Mouse (Mus musculus) MEL (cell line): Measurements from ENCODE around the gene Stra6. TPM values are rescaled to one million over a fixed set of nuclear protein-coding genes. Genes with fewer than 3 reads are reported as not detected.

Source experiments
- DNase-seq: peaks from one replicate; pipeline ENCODE4 v3.0.0; 2011; ENCODE audit warnings: low read depth, low spot score
- H3K27ac ChIP-seq: 2 replicates; pipeline ENCODE4 v1.5.1; 2012; ENCODE audit warnings: low read depth, mild to moderate bottlenecking, control low read depth, low read length, moderate library complexity; ENCODE audit not compliant: control insufficient read depth
- H3K27me3 ChIP-seq, 2 experiments: fragments of 150-350 bp in 1 of 2; sonication (generic) in 1 of 2; 2 replicates each; pipeline ENCODE4 v1.6.1; 2012; ENCODE audit warnings: low read length in 2 of 2, mild to moderate bottlenecking in 2 of 2, improper control_type of control experiment in 1 of 2, moderate library complexity in 1 of 2; ENCODE audit not compliant: insufficient read depth in 2 of 2, control insufficient read depth in 1 of 2
- H3K36me3 ChIP-seq, 2 experiments: 2 replicates each; pipeline ENCODE4 v1.6.1; 2012 to 2014; ENCODE audit warnings: low read length in 2 of 2, improper control_type of control experiment in 1 of 2, inconsistent platforms in 1 of 2, mild to moderate bottlenecking in 1 of 2; ENCODE audit not compliant: insufficient read depth in 2 of 2, control insufficient read depth in 1 of 2
- H3K4me1 ChIP-seq, 2 experiments: fragments of 150-350 bp in 1 of 2; sonication (generic) in 1 of 2; 2 replicates each; pipeline ENCODE4 v1.6.1; 2012; ENCODE audit warnings: low read length in 2 of 2, improper control_type of control experiment in 1 of 2, mild to moderate bottlenecking in 1 of 2; ENCODE audit not compliant: insufficient read depth in 2 of 2, control insufficient read depth in 1 of 2
- H3K4me3 ChIP-seq, 2 experiments: fragments of 150-350 bp in 1 of 2; sonication (generic) in 1 of 2; 2 replicates each; pipeline ENCODE4 v1.5.1; 2012; ENCODE audit warnings: low read depth in 2 of 2, low read length in 2 of 2, mild to moderate bottlenecking in 2 of 2, moderate library complexity in 2 of 2, control low read depth in 1 of 2, improper control_type of control experiment in 1 of 2; ENCODE audit not compliant: control insufficient read depth in 1 of 2, insufficient read depth in 1 of 2
- H3K79me2 ChIP-seq: 2 replicates; pipeline ENCODE4 v1.6.1; 2012; ENCODE audit warnings: mild to moderate bottlenecking, low read length, moderate library complexity; ENCODE audit not compliant: control insufficient read depth, poor library complexity, insufficient read depth
- H3K9ac ChIP-seq: 2 replicates; pipeline ENCODE4 v1.6.1; 2012; ENCODE audit warnings: low read depth, mild to moderate bottlenecking, control low read depth, low read length, moderate library complexity; ENCODE audit not compliant: control insufficient read depth, poor library complexity, severe bottlenecking
- H3K9me3 ChIP-seq: fragments of 150-350 bp; sonication (generic); replicated peaks from 2 replicates; pipeline ENCODE4 v1.6.1; 2012; ENCODE audit warnings: mild to moderate bottlenecking, low read length, improper control_type of control experiment, moderate library complexity; ENCODE audit not compliant: insufficient read depth
- BHLHE40 ChIP-seq: IDR thresholded peaks from 2 replicates; pipeline ENCODE4 v1.6.1; 2012; ENCODE audit warnings: low read depth, mild to moderate bottlenecking, inconsistent platforms, low read length, improper control_type of control experiment, borderline replicate concordance
- ELF1 ChIP-seq: IDR thresholded peaks from 2 replicates; pipeline ENCODE4 v1.6.1; 2014; ENCODE audit warnings: low read depth, mild to moderate bottlenecking, inconsistent platforms, low read length, improper control_type of control experiment, moderate library complexity
- EP300 ChIP-seq, 2 experiments: IDR thresholded peaks; 2 replicates each; pipeline ENCODE4 v1.6.1; 2011; ENCODE audit warnings: improper control_type of control experiment in 2 of 2, low read length in 2 of 2, low read depth in 1 of 2, mild to moderate bottlenecking in 1 of 2
- ETS1 ChIP-seq: IDR thresholded peaks from 2 replicates; pipeline ENCODE4 v1.6.1; 2012; ENCODE audit warnings: low read depth, mild to moderate bottlenecking, inconsistent platforms, low read length, improper control_type of control experiment, moderate library complexity
- HCFC1 ChIP-seq: IDR thresholded peaks from 2 replicates; pipeline ENCODE4 v1.6.1; 2012; ENCODE audit warnings: low read depth, mild to moderate bottlenecking, inconsistent platforms, low read length, improper control_type of control experiment, moderate library complexity
- KAT2A ChIP-seq: conservative IDR thresholded peaks from 2 replicates; pipeline ENCODE4 v1.6.1; 2012; ENCODE audit warnings: low read depth, low read length, improper control_type of control experiment, inconsistent platforms
- MAFK ChIP-seq: IDR thresholded peaks from 2 replicates; pipeline ENCODE4 v1.6.1; 2011; ENCODE audit warnings: low read depth, mild to moderate bottlenecking, low read length, improper control_type of control experiment, borderline replicate concordance
- MAX ChIP-seq: IDR thresholded peaks from 2 replicates; pipeline ENCODE4 v1.6.1; 2011; ENCODE audit warnings: low read length, improper control_type of control experiment
- MEF2A ChIP-seq: IDR thresholded peaks from 2 replicates; pipeline ENCODE4 v1.6.1; 2014; ENCODE audit warnings: low read depth, mild to moderate bottlenecking, inconsistent platforms, low read length, improper control_type of control experiment; ENCODE audit not compliant: poor library complexity, insufficient replicate concordance, severe bottlenecking; ENCODE audit errors: extremely low read depth
- MXI1 ChIP-seq: IDR thresholded peaks from 2 replicates; pipeline ENCODE4 v1.6.1; 2011; ENCODE audit warnings: mild to moderate bottlenecking, low read depth, low read length, improper control_type of control experiment
- MYB ChIP-seq: IDR thresholded peaks from 2 replicates; pipeline ENCODE4 v1.6.1; 2011; ENCODE audit warnings: mild to moderate bottlenecking, low read depth, low read length, improper control_type of control experiment
- NRF1 ChIP-seq: IDR thresholded peaks from 2 replicates; pipeline ENCODE4 v1.6.1; 2014; ENCODE audit warnings: low read depth, mild to moderate bottlenecking, inconsistent platforms, low read length, improper control_type of control experiment, moderate library complexity; ENCODE audit not compliant: poor library complexity, insufficient read depth, severe bottlenecking
- POLR2AphosphoS2 ChIP-seq: IDR thresholded peaks from 2 replicates; pipeline ENCODE4 v1.6.1; 2011; ENCODE audit warnings: low read length, improper control_type of control experiment
- RCOR1 ChIP-seq: IDR thresholded peaks from 2 replicates; pipeline ENCODE4 v1.6.1; 2012; ENCODE audit warnings: low read depth, mild to moderate bottlenecking, inconsistent platforms, low read length, improper control_type of control experiment
- SIN3A ChIP-seq: IDR thresholded peaks from 2 replicates; pipeline ENCODE4 v1.6.1; 2012; ENCODE audit warnings: low read length, improper control_type of control experiment, inconsistent platforms
- SMC3 ChIP-seq: IDR thresholded peaks from 2 replicates; pipeline ENCODE4 v1.6.1; 2011; ENCODE audit warnings: low read depth, low read length, improper control_type of control experiment
- TAL1 ChIP-seq: IDR thresholded peaks from 2 replicates; pipeline ENCODE4 v1.6.1; 2012; ENCODE audit warnings: mild to moderate bottlenecking, inconsistent platforms, low read length, moderate library complexity, mixed read lengths
- TBP ChIP-seq: IDR thresholded peaks from 2 replicates; pipeline ENCODE4 v1.8.0; 2011; ENCODE audit warnings: low read depth, low read length, improper control_type of control experiment
- TCF12 ChIP-seq: IDR thresholded peaks from 2 replicates; pipeline ENCODE4 v1.6.1; 2014; ENCODE audit warnings: low read depth, mild to moderate bottlenecking, inconsistent platforms, low read length, improper control_type of control experiment, moderate library complexity
- UBTF ChIP-seq: IDR thresholded peaks from 2 replicates; pipeline ENCODE4 v1.6.1; 2012; ENCODE audit warnings: low read depth, mild to moderate bottlenecking, inconsistent platforms, low read length, improper control_type of control experiment, moderate library complexity, borderline replicate concordance; ENCODE audit not compliant: insufficient read depth
- USF1 ChIP-seq: IDR thresholded peaks from 2 replicates; pipeline ENCODE4 v1.6.1; 2014; ENCODE audit warnings: low read depth, mild to moderate bottlenecking, inconsistent platforms, low read length, improper control_type of control experiment, moderate library complexity
- ZKSCAN1 ChIP-seq: IDR thresholded peaks from 2 replicates; pipeline ENCODE4 v1.6.1; 2012; ENCODE audit warnings: low read depth, mild to moderate bottlenecking, inconsistent platforms, low read length, improper control_type of control experiment, moderate library complexity
- ZMIZ1 ChIP-seq: IDR thresholded peaks from 2 replicates; pipeline ENCODE4 v1.6.1; 2012; ENCODE audit warnings: low read depth, mild to moderate bottlenecking, inconsistent platforms, low read length, improper control_type of control experiment, moderate library complexity
- ZNF384 ChIP-seq: IDR thresholded peaks from 2 replicates; pipeline ENCODE4 v1.6.1; 2012; ENCODE audit warnings: low read depth, mild to moderate bottlenecking, inconsistent platforms, low read length, improper control_type of control experiment
- polyA plus RNA-seq, 2 experiments: library from polyadenylated mRNA; stranded (reverse) in 1 of 2; unstranded in 1 of 2; fragments of >175 nt in 1 of 2; fragments of >200 nt in 1 of 2; gene quantifications; 2 replicates each; pipeline versions ENCODE4 v1.2.1 to v1.2.4; 2012; ENCODE audit warnings: low replicate concordance in 2 of 2, low read depth in 1 of 2; ENCODE audit not compliant: insufficient read length in 2 of 2, insufficient read depth in 1 of 2, missing spikeins in 1 of 2
- total RNA-seq: library from RNA; depleted of rRNA; stranded (reverse); fragments of 300-350 nt; gene quantifications from 2 replicates; pipeline ENCODE4 v1.2.3, GENCODE M21; 2012

The Stra6 gene
- total and polyA plus RNA-seq, 3 experiments: not detected

- Histone ChIP-seq H3K9me3 (no peaks in the 10 kb centered on the region), H3K36me3 (no peaks in the 10 kb centered on the region), H3K4me1 (no peaks in the 10 kb centered on the region), H3K9ac (no peak overlapping the region), H3K79me2 (no peaks in the 10 kb centered on the region), H3K4me3 (no peak overlapping the region), H3K27me3 (peaks cover 2 to 9% of the 10 kb centered on the region in 2 experiments; a peak in 2 of 4 replicates), H3K27ac (no peak overlapping the region)
- DNase-seq: no peak
- TF ChIP-seq KAT2A: no peak
- no peak for TF ChIP-seq EP300 (IDR thresholded peaks at IDR 0.05; ENCODE audit: low read depth in 1 of 2, low read length in 2 of 2)
- TF ChIP-seq ZMIZ1: no peak
- no peak for TF ChIP-seq MXI1
- no peak for TF ChIP-seq MAX
- no peak for TF ChIP-seq TAL1
- no peak for TF ChIP-seq TBP
- TF ChIP-seq BHLHE40: no peak
- TF ChIP-seq USF1: no peak
- no peak for TF ChIP-seq ZNF384
- TF ChIP-seq MAFK: no peak
- TF ChIP-seq TCF12: no peak
- TF ChIP-seq ETS1: no peak
- TF ChIP-seq MYB: no peak
- no peak for TF ChIP-seq RCOR1
- no peak for TF ChIP-seq NRF1
- no peak for TF ChIP-seq UBTF
These were observed 98.6 kb downstream of the Stra6 start for GRCm38 (mm10) chr9:58162173-58162572.

- Histone ChIP-seq H3K27ac (no peak overlapping the region), H3K27me3 (peaks cover 2 to 12% of the 10 kb centered on the region in 2 experiments; a peak in 3 of 4 replicates), H3K79me2 (no peaks in the 10 kb centered on the region), H3K4me3 (no peak overlapping the region), H3K9ac (no peak overlapping the region), H3K36me3 (no peaks in the 10 kb centered on the region), H3K9me3 (no peaks in the 10 kb centered on the region), H3K4me1 (no peaks in the 10 kb centered on the region)
- TF ChIP-seq MEF2A (no peak), MAX (no peak), ZNF384 (no peak), EP300 (IDR thresholded peaks at IDR 0.05; ENCODE audit: low read depth in 1 of 2, low read length in 2 of 2) (no peak), MAFK (no peak), POLR2AphosphoS2 (no peak), SIN3A (no peak), BHLHE40 (no peak), ELF1 (no peak), TBP (no peak), USF1 (no peak), NRF1 (no peak), ZMIZ1 (no peak), HCFC1 (no peak), RCOR1 (no peak), SMC3 (no peak), ZKSCAN1 (no peak), TCF12 (no peak)
- DNase-seq: no peak
These were observed 99.6 kb downstream of the Stra6 start for GRCm38 (mm10) chr9:58163146-58163545.
